Mouse (Mus musculus) limb, embryonic 14.5 days (tissue): ENCODE measurements around the gene Gm37240. TPM values are rescaled to one million over a fixed set of nuclear protein-coding genes. Genes with fewer than 3 reads are reported as not detected.
A peak's percentile ranks its signal among the peaks of the same experiment; 100 is the strongest.

Experiments used
- ATAC-seq: fragments of 200-750 bp; cut with Nextera tagmentation; 2 replicates; pipeline ENCODE4 v1.8.0; 2017; ENCODE audit warnings: low read depth, moderate number of reproducible peaks, moderate TSS enrichment; ENCODE audit not compliant: low FRiP score
- DNase-seq: peaks from one replicate; pipeline ENCODE4 v3.0.0-alpha.2; 2015; ENCODE audit warnings: low spot score
- H3K27ac ChIP-seq: fragments of 300-500 bp; sonication (generic); replicated peaks from 2 replicates; pipeline ENCODE4 v1.5.1; 2014; ENCODE audit warnings: low read depth, mild to moderate bottlenecking, low read length, moderate library complexity, mixed read lengths
- H3K27me3 ChIP-seq: fragments of 300-500 bp; sonication (generic); 2 replicates; pipeline ENCODE4 v1.6.1; 2014; ENCODE audit warnings: low read length, mixed read lengths; ENCODE audit not compliant: control insufficient read depth, insufficient read depth
- H3K36me3 ChIP-seq: fragments of 300-500 bp; sonication (generic); 2 replicates; pipeline ENCODE4 v1.6.1; 2014; ENCODE audit warnings: mild to moderate bottlenecking, low read length, moderate library complexity, mixed read lengths; ENCODE audit not compliant: control insufficient read depth, insufficient read depth
- H3K4me1 ChIP-seq: fragments of 300-500 bp; sonication (generic); 2 replicates; pipeline ENCODE4 v1.6.1; 2014; ENCODE audit warnings: antibody characterized with exemption, low read length, mixed read lengths; ENCODE audit not compliant: control insufficient read depth, insufficient read depth
- H3K4me2 ChIP-seq: fragments of 300-500 bp; sonication (generic); replicated peaks from 2 replicates; pipeline ENCODE4 v1.6.1; 2014; ENCODE audit warnings: low read depth, mild to moderate bottlenecking, low read length, moderate library complexity; ENCODE audit not compliant: severe bottlenecking
- H3K4me3 ChIP-seq: fragments of 300-500 bp; sonication (generic); replicated peaks from 2 replicates; pipeline ENCODE4 v1.5.1; 2014; ENCODE audit warnings: low read length
- H3K9ac ChIP-seq: fragments of 300-500 bp; sonication (generic); 2 replicates; pipeline ENCODE4 v1.6.1; 2014; ENCODE audit warnings: mild to moderate bottlenecking, low read depth, low read length, moderate library complexity; ENCODE audit not compliant: severe bottlenecking
- H3K9me3 ChIP-seq: fragments of 300-500 bp; sonication (generic); 2 replicates; pipeline ENCODE4 v1.6.1; 2016; ENCODE audit warnings: low read length; ENCODE audit not compliant: control insufficient read depth
- POLR2A ChIP-seq: fragments of 200-500 bp; IDR thresholded peaks from 2 replicates; pipeline ENCODE4 v1.8.0; 2012; ENCODE audit warnings: inconsistent platforms, mild to moderate bottlenecking, moderate library complexity, borderline replicate concordance; ENCODE audit not compliant: insufficient read depth, insufficient read length; ENCODE audit errors: extremely low read depth
- WGBS: fragments of 180-500 bp; shearing (Covaris S2); extraction: QIAGEN DNeasy Blood & Tissue Kit; methylation state at CpG from one replicate; pipeline ENCODE4 v1.1.7; 2014; 5-methylcytosine and 5-hydroxymethylcytosine counted together
- polyA plus RNA-seq, 2 experiments: library from polyadenylated mRNA; depleted of rRNA in 1 of 2; stranded (reverse) in 1 of 2; unstranded in 1 of 2; fragments of >200 nt; fragmentation: Nextera tagmentation in 1 of 2; extraction: Ambion mirVana in 1 of 2; gene quantifications; 2 replicates each; pipeline versions ENCODE4 v1.2.1 to v1.2.3; 2012 to 2014

Gene Gm37240
- polyA plus RNA-seq, 2 experiments = 2.0 to 13.4 TPM

- DNase-seq (no peak), ATAC-seq (peak; percentile 26; the same call in 1 of the 2 replicates)
- H3K4me1 ChIP-seq = no peaks in the 10 kb centered on the region
- no peak overlapping the region for H3K4me2 ChIP-seq
- 65% methylated on average over 8 of the region's 8 CpGs for WGBS
- H3K9me3 ChIP-seq = no peaks in the 10 kb centered on the region
- TF ChIP-seq POLR2A = no peak
- no peak overlapping the region for H3K9ac ChIP-seq
- no peaks in the 10 kb centered on the region for H3K36me3 ChIP-seq
- H3K4me3 ChIP-seq = no peak overlapping the region
- H3K27me3 ChIP-seq = no peaks in the 10 kb centered on the region
- no peak overlapping the region for H3K27ac ChIP-seq
These were observed 252.8 kb downstream of the Gm37240 start for GRCm38 (mm10) chr3:85634389-85635125.

- Histone ChIP-seq H3K27ac (no peak overlapping the region), H3K4me1 (no peaks in the 10 kb centered on the region), H3K27me3 (no peaks in the 10 kb centered on the region), H3K9ac (no peak overlapping the region), H3K9me3 (no peaks in the 10 kb centered on the region), H3K4me3 (no peak overlapping the region), H3K4me2 (no peak overlapping the region), H3K36me3 (no peaks in the 10 kb centered on the region)
- DNase-seq = no peak
- ATAC-seq = no peak
- 88% methylated on average over 2 of the region's 2 CpGs for WGBS
- TF ChIP-seq POLR2A = no peak
These were observed 253.6 kb downstream of the Gm37240 start for GRCm38 (mm10) chr3:85633733-85634132.

GRCm38 (mm10) chr3:85629895-85630510 is 257.3 kb downstream of the Gm37240 start:
- H3K27ac ChIP-seq = no peak overlapping the region
- no peak overlapping the region for H3K4me2 ChIP-seq
- ATAC-seq (no peak), DNase-seq (no peak)
- H3K9ac ChIP-seq = no peak overlapping the region
- no peaks in the 10 kb centered on the region for H3K36me3 ChIP-seq
- WGBS = 88% methylated on average over 4 of the region's 4 CpGs
- H3K4me1 ChIP-seq = no peaks in the 10 kb centered on the region
- TF ChIP-seq POLR2A = no peak
- H3K9me3 ChIP-seq = no peaks in the 10 kb centered on the region
- H3K27me3 ChIP-seq = no peaks in the 10 kb centered on the region
- H3K4me3 ChIP-seq = no peak overlapping the region

- Histone ChIP-seq H3K4me1 (no peaks in the 10 kb centered on the region), H3K27ac (no peak overlapping the region), H3K36me3 (peaks cover 13% of the 10 kb centered on the region; the same call in 1 of the 2 replicates), H3K4me3 (no peak overlapping the region), H3K4me2 (no peak overlapping the region), H3K9ac (no peak overlapping the region), H3K27me3 (no peaks in the 10 kb centered on the region), H3K9me3 (no peaks in the 10 kb centered on the region)
- DNase-seq (no peak), ATAC-seq (no peak)
- 96% methylated on average over 1 of the region's 1 CpGs for WGBS
- no peak for TF ChIP-seq POLR2A
These were observed 267.6 kb downstream of the Gm37240 start for GRCm38 (mm10) chr3:85619751-85620150.

- Histone ChIP-seq H3K27ac (no peak overlapping the region), H3K4me2 (no peak overlapping the region), H3K27me3 (no peaks in the 10 kb centered on the region), H3K9ac (no peak overlapping the region), H3K4me3 (no peak overlapping the region), H3K36me3 (peaks cover 13% of the 10 kb centered on the region; the same call in 1 of the 2 replicates), H3K9me3 (no peaks in the 10 kb centered on the region), H3K4me1 (no peaks in the 10 kb centered on the region)
- WGBS = 89% methylated on average over 5 of the region's 5 CpGs
- DNase-seq = no peak
- TF ChIP-seq POLR2A = no peak
- no peak for ATAC-seq
These were observed 268.0 kb downstream of the Gm37240 start for GRCm38 (mm10) chr3:85619345-85619744.
